Mouse (Mus musculus): ENCODE data around the gene Ttn. TPM values are rescaled to one million over a fixed set of nuclear protein-coding genes. Genes with fewer than 3 reads are reported as not detected.

Ttn gene
- polyA plus RNA-seq, 1 experiment from 2014 or later, result not detected

DNA sequence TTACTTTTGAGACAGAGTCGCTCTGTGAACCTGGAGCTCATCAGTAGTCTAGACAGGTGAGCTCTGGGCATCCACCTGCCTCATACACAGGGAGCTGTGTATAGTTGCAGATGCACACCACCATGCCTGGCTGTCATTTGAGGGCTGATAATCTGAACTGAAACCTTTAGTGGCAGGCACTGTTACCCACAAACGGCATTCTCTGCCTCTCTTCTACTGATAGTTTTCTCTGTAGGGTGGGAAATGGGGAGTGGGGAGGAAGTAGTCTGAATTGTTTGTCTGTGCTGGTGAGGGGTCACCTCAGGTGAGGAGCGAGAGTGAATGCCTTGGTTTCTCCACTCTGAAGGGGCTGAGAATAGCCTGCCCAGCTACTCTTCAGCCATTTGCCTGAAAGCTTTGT is 294.7 kb downstream of the Ttn start:
- Histone ChIP-seq H3K4me3 (ENCODE audit: inconsistent target) (no peak overlapping the region), H3K79me2 (ENCODE audit: inconsistent target) (no peaks in the 10 kb centered on the region), H3K36me3 (ENCODE audit: inconsistent target) (peaks cover 66% of the 10 kb centered on the region), H3K27ac (no peak overlapping the region)
- WGBS (ENCODE audit: missing documents), result 90% methylated on average over 3 of the region's 3 CpGs

GRCm38 (mm10) chr2:76686986-76687385 is 295.4 kb downstream of the Ttn start:
- Histone ChIP-seq H3K27ac (no peak overlapping the region), H3K79me2 (ENCODE audit: inconsistent target) (no peaks in the 10 kb centered on the region; the same call in 1 of the 2 replicates), H3K36me3 (ENCODE audit: inconsistent target) (peaks cover 66% of the 10 kb centered on the region), H3K4me3 (ENCODE audit: inconsistent target) (no peak overlapping the region)
- 92% methylated on average over 3 of the region's 3 CpGs for WGBS (ENCODE audit: missing documents)

DNA sequence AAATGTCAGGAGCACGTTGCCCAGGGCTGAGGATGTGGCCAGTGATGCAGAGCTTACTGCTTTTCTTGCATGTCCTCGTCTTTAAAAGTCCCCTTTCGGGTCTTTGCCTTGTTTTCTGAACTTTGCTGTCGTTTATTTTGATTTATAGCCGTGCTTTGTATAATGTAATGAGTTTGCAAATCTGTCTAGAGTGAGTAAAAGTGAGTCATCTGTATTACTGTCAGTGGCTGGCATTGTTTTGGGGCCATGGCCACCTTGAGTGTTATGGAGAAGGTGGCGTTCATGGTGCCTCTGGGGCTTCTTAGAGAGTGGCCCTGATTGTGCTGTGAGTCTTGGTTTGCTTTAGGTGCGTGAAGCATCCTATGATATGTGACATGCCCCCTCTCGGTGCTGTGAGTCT is 300.0 kb downstream of the Ttn start:
- H3K4me3 ChIP-seq (ENCODE audit: inconsistent target), result no peak overlapping the region
- WGBS (ENCODE audit: missing documents), result 94% methylated on average over 8 of the region's 8 CpGs
- peaks cover 64% of the 10 kb centered on the region for H3K36me3 ChIP-seq (ENCODE audit: inconsistent target)
- H3K27ac ChIP-seq, result no peak overlapping the region
- peaks cover 39% of the 10 kb centered on the region for H3K79me2 ChIP-seq (ENCODE audit: inconsistent target)

- Histone ChIP-seq H3K79me2 (ENCODE audit: inconsistent target) (peaks cover 57% of the 10 kb centered on the region), H3K27ac (peak overlapping the region; percentile 32), H3K4me3 (ENCODE audit: inconsistent target) (peak overlapping the region; percentile 60), H3K36me3 (ENCODE audit: inconsistent target) (0 out of 2 replicates have a peak, but pooled peaks cover 8% of the 10 kb centered on the region)
- 59% methylated on average over 13 of the region's 13 CpGs for WGBS (ENCODE audit: missing documents)
Observed at GRCm38 (mm10) chr2:76676401-76677226, 305.7 kb downstream of the Ttn start.

DNA sequence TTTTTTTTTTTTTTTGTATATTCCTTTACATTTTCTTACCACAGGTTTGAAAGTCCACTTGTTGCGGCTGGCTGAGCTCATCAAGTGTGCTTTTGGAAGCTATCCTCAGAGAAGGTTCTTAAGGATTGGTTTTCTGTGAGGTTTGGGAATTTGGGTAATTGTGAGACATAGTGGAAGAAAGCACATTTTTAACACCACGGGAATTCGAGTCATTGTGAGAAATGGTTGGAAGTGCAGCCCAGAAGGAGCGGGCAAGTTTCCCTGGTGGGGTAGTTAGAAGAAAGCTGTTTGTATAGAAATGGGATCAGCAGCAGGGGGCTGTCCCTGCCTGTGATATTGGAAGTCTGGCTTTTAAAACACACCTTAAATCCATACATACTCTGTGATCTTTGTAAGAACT is 306.4 kb downstream of the Ttn start:
- peak overlapping the region; percentile 32 for H3K27ac ChIP-seq
- 39% methylated on average over 4 of the region's 4 CpGs for WGBS (ENCODE audit: missing documents)
- peak overlapping the region; percentile 60 for H3K4me3 ChIP-seq (ENCODE audit: inconsistent target)
- 0 out of 2 replicates have a peak, but pooled peaks cover 5% of the 10 kb centered on the region for H3K36me3 ChIP-seq (ENCODE audit: inconsistent target)
- peaks cover 55% of the 10 kb centered on the region for H3K79me2 ChIP-seq (ENCODE audit: inconsistent target)

GRCm38 (mm10) chr2:76675451-76675850 is 306.9 kb downstream of the Ttn start:
- peak overlapping the region; percentile 32 for H3K27ac ChIP-seq

DNA sequence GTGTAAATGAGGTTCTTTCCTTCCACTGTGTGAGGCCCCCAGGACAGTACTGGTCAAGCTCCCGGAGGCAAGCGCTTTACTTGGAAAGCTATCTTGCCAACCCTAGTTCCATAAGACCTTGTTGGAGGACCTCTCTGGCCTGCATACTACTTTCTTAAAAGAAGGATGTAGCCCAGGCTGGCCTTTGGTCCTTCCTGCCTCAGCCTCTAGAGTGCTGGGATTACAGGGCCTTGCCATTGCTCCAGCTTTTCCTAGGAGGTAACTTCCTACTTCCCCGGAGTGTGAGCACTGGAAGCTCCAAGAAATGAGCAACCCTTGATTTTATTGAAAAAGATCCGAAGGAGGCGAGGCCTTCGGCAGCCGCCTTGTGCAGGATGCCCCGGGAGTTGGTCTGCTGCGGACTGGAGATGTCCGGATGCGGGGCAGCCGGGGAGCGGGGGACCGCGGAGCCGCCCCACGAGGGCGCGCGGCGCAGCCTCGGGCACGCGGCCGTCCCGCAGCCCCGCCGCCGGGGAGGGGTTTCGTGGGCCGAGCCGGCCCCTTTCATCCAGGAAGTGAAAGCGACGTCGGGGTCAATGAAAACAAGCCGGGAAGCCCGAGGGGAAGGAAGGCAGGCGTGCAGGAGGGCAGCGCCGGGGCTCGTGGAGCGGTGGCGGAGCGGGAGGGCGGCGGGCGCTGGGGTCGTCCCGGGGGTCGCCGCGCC is 307.5 kb downstream of the Ttn start, which contains the start of gene Plekha3:
Plekha3 (plus strand) TSS at position 557 of the 703 bp plus-strand sequence.
- 5% methylated on average over 41 of the region's 52 CpGs for WGBS (ENCODE audit: missing documents)
- Histone ChIP-seq H3K79me2 (ENCODE audit: inconsistent target) (peaks cover 44% of the 10 kb centered on the region), H3K36me3 (ENCODE audit: inconsistent target) (no peaks in the 10 kb centered on the region), H3K27ac (peak within 1 kb of the TSS; percentile 39), H3K4me3 (ENCODE audit: inconsistent target) (peak within 1 kb of the TSS; percentile 60)

More at GRCm38 (mm10) chr2:76675451-76675850, 306.9 kb downstream of the Ttn start:
- under 1% methylated on average over 43 of the region's 44 CpGs for WGBS (ENCODE audit: missing documents)
- Histone ChIP-seq H3K36me3 (ENCODE audit: inconsistent target) (0 out of 2 replicates have a peak, but pooled peaks cover under 1% of the 10 kb centered on the region), H3K4me3 (ENCODE audit: inconsistent target) (peak overlapping the region; percentile 60), H3K79me2 (ENCODE audit: inconsistent target) (peaks cover 50% of the 10 kb centered on the region)

DNA sequence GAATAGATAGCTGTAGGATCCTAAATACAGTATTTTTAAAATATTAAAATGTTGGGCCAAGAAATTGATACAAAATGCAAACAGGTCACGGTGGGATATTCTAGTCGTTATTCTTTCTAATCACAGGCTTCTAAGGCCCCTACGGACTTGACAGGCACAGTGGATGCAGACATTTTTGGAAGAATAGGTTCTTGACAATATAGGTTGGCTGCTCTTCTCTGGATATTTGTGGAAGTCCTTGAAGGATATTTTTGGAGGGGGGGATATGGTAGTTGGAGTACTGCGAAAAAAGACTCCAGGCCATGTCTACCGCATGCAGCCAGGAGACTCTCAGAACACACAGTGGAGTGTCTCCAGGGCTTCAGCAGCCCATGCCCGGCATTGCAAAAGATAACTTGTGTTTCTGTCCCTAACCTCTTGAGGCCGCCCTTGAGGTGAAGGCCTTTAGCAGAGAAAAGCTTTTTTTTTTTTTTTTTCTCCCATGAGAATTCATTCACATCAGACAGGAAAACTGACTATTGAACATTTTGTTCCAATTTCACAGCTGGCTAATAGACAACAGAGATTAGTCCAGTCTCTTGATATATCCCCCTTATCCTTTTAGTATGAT is 308.8 kb downstream of the Ttn start:
- 0 out of 2 replicates have a peak overlapping the region, but pooled peaks have one; percentile 30 for H3K27ac ChIP-seq
- WGBS (ENCODE audit: missing documents), result 45% methylated on average over 7 of the region's 7 CpGs
- H3K4me3 ChIP-seq (ENCODE audit: inconsistent target), result peak overlapping the region; percentile 40; the same call in 1 of the 2 replicates
- H3K79me2 ChIP-seq (ENCODE audit: inconsistent target), result peaks cover 31% of the 10 kb centered on the region
- no peaks in the 10 kb centered on the region for H3K36me3 ChIP-seq (ENCODE audit: inconsistent target)

DNA sequence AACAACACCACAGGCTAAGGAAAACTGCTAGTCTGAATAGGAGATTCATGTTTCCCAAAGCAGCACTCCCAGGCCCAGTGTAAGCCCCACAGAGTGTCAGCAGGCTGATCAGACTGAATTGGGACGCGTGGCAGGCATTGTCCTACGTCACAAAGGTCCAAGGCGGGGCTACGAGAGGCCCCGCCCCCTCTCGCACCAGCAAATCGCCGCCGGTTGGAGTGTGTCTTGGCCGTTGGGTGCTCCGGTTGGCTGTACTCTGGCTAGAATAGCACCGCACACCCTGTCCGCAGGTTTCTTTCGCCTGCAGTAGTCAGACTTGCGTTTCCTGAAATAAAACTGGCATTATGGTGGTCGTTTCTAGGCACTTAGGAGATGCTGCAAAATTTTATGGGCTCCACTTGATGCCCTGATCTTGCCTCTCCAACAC is 309.4 kb downstream of the Ttn start, which contains the start of gene Fkbp7:
Fkbp7 (minus strand) TSS at position 151 of the 427 bp plus-strand sequence.
- peak within 1 kb of the TSS; percentile 30 for H3K27ac ChIP-seq

GRCm38 (mm10) chr2:76672134-76672745 is 310.1 kb downstream of the Ttn start:
- Histone ChIP-seq H3K79me2 (ENCODE audit: inconsistent target) (peaks cover 18% of the 10 kb centered on the region), H3K4me3 (ENCODE audit: inconsistent target) (peak overlapping the region; percentile 40), H3K27ac (peak overlapping the region; percentile 30), H3K36me3 (ENCODE audit: inconsistent target) (no peaks in the 10 kb centered on the region)
- 4% methylated on average over 9 of the region's 9 CpGs for WGBS (ENCODE audit: missing documents)

More for the DNA sequence above, 309.4 kb downstream of the Ttn start, which contains the start of gene Fkbp7:
- peaks cover 25% of the 10 kb centered on the region for H3K79me2 ChIP-seq (ENCODE audit: inconsistent target)
- under 1% methylated on average over 17 of the region's 17 CpGs for WGBS (ENCODE audit: missing documents)
- H3K36me3 ChIP-seq (ENCODE audit: inconsistent target), result no peaks in the 10 kb centered on the region
- H3K4me3 ChIP-seq (ENCODE audit: inconsistent target), result peak within 1 kb of the TSS; percentile 40

- Histone ChIP-seq H3K79me2 (ENCODE audit: inconsistent target) (peaks cover 12% of the 10 kb centered on the region), H3K4me3 (ENCODE audit: inconsistent target) (peak overlapping the region; percentile 40; the same call in 1 of the 2 replicates), H3K27ac (no peak overlapping the region), H3K36me3 (ENCODE audit: inconsistent target) (no peaks in the 10 kb centered on the region)
- 78% methylated on average over 6 of the region's 6 CpGs for WGBS (ENCODE audit: missing documents)
Observed at GRCm38 (mm10) chr2:76671641-76672040, 310.7 kb downstream of the Ttn start.

- 0 out of 2 replicates have a peak, but pooled peaks cover 3% of the 10 kb centered on the region for H3K36me3 ChIP-seq (ENCODE audit: inconsistent target)
- H3K79me2 ChIP-seq (ENCODE audit: inconsistent target), result no peaks in the 10 kb centered on the region
- WGBS (ENCODE audit: missing documents), result 88% methylated on average over 5 of the region's 5 CpGs
- H3K4me3 ChIP-seq (ENCODE audit: inconsistent target), result no peak overlapping the region
- H3K27ac ChIP-seq, result no peak overlapping the region
Observed at GRCm38 (mm10) chr2:76667200-76667599, 315.1 kb downstream of the Ttn start.

GRCm38 (mm10) chr2:76665531-76665930 is 316.8 kb downstream of the Ttn start:
- Histone ChIP-seq H3K27ac (no peak overlapping the region), H3K79me2 (ENCODE audit: inconsistent target) (no peaks in the 10 kb centered on the region), H3K36me3 (ENCODE audit: inconsistent target) (0 out of 2 replicates have a peak, but pooled peaks cover 3% of the 10 kb centered on the region), H3K4me3 (ENCODE audit: inconsistent target) (no peak overlapping the region)
- WGBS (ENCODE audit: missing documents), result 96% methylated on average over 7 of the region's 7 CpGs

DNA sequence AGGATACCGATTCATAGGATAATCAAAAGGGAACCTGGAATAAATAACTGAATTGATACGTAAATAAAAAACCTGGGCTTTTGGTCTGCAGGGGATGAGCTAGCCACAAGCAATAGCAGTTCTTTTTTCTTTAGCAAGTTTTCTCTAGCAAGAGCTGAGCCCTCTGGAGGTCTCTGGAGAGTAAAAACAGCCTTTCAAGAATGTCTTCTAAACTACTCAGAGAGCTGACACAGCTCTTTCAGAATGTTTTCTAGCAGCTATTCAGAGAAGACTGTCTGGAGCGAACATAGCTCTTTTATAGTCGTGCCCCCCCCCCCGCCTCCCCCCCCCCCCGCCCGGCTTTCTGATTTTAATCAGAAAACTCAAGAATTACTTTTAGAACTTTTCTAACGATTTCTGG is 322.9 kb downstream of the Ttn start:
- WGBS (ENCODE audit: missing documents), result 64% methylated on average over 8 of the region's 8 CpGs
- Histone ChIP-seq H3K36me3 (ENCODE audit: inconsistent target) (no peaks in the 10 kb centered on the region), H3K4me3 (ENCODE audit: inconsistent target) (no peak overlapping the region), H3K27ac (no peak overlapping the region), H3K79me2 (ENCODE audit: inconsistent target) (no peaks in the 10 kb centered on the region)

Measured in macrophage (primary cell).